Mouse (Mus musculus) limb, embryonic 12.5 days (tissue): ENCODE results near the gene Fbxw21. TPM values are rescaled to one million over a fixed set of nuclear protein-coding genes. Genes with fewer than 3 reads are reported as not detected.
"Not testable (repeated sequence)": the region's sequence is repeated elsewhere in the genome, so short reads cannot be mapped to it uniquely, and the experiment has no call there.

Source experiments
- ATAC-seq: fragments of 200-750 bp; cut with Nextera tagmentation; 2 replicates; pipeline ENCODE4 v1.8.0; 2017; ENCODE audit warnings: low read depth, moderate TSS enrichment; ENCODE audit not compliant: insufficient number of reproducible peaks, insufficient read depth, low FRiP score, low TSS enrichment
- H3K27ac ChIP-seq: fragments of 300-500 bp; sonication (generic); 2 replicates; pipeline ENCODE4 v1.5.1; 2016; ENCODE audit warnings: mild to moderate bottlenecking, moderate library complexity
- H3K27me3 ChIP-seq: fragments of 300-500 bp; sonication (generic); 2 replicates; pipeline ENCODE4 v1.6.1; 2016; ENCODE audit warnings: mild to moderate bottlenecking, moderate library complexity
- H3K36me3 ChIP-seq: fragments of 300-500 bp; sonication (generic); 2 replicates; pipeline ENCODE4 v1.6.1; 2016; ENCODE audit warnings: mild to moderate bottlenecking, moderate library complexity
- H3K4me1 ChIP-seq: fragments of 300-500 bp; sonication (generic); replicated peaks from 2 replicates; pipeline ENCODE4 v1.6.1; 2016
- H3K4me2 ChIP-seq: fragments of 300-500 bp; sonication (generic); 2 replicates; pipeline ENCODE4 v1.6.1; 2016; ENCODE audit warnings: mild to moderate bottlenecking, moderate library complexity
- H3K4me3 ChIP-seq: fragments of 300-500 bp; sonication (generic); replicated peaks from 2 replicates; pipeline ENCODE4 v1.5.1; 2016; ENCODE audit warnings: mild to moderate bottlenecking
- H3K9ac ChIP-seq: fragments of 300-500 bp; sonication (generic); replicated peaks from 2 replicates; pipeline ENCODE4 v1.6.1; 2016; ENCODE audit warnings: mild to moderate bottlenecking, moderate library complexity
- H3K9me3 ChIP-seq: fragments of 300-500 bp; sonication (generic); 2 replicates; pipeline ENCODE4 v1.6.1; 2016; ENCODE audit warnings: mild to moderate bottlenecking, moderate library complexity
- WGBS: fragments of 180-500 bp; shearing (Covaris S2); methylation state at CpG from one replicate; pipeline ENCODE4 v1.1.7; 2016; 5-methylcytosine and 5-hydroxymethylcytosine counted together
- polyA plus RNA-seq: library from polyadenylated mRNA; unstranded; fragments of >200 nt; fragmentation: Nextera tagmentation; extraction: Ambion mirVana; gene quantifications from 2 replicates; pipeline ENCODE4 v1.2.1, GENCODE M21; 2016

The Fbxw21 gene
- polyA plus RNA-seq = not detected in 2 replicates

GRCm38 (mm10) chr9:109161941-109162340, at the start of gene Fbxw21:
Gene Fbxw21, minus strand, starts transcription at chr9:109162041.
- no peak within 1 kb of the TSS for H3K9ac ChIP-seq
- no peaks in the 10 kb centered on the region for H3K36me3 ChIP-seq
- H3K4me2 ChIP-seq = no peak within 1 kb of the TSS
- H3K4me1 ChIP-seq = no peaks in the 10 kb centered on the region
- ATAC-seq = no peak
- H3K27me3 ChIP-seq = no peaks in the 10 kb centered on the region
- no peak within 1 kb of the TSS for H3K4me3 ChIP-seq
- no peak within 1 kb of the TSS for H3K27ac ChIP-seq
- H3K9me3 ChIP-seq = no peaks in the 10 kb centered on the region
- 73% methylated on average over 3 of the region's 3 CpGs for WGBS

GRCm38 (mm10) chr9:109201347-109201746, 39.5 kb upstream of the Fbxw21 start:
- not testable (repeated sequence) for H3K4me2 ChIP-seq, H3K36me3 ChIP-seq, H3K9me3 ChIP-seq, H3K4me3 ChIP-seq, ATAC-seq, H3K9ac ChIP-seq, H3K27me3 ChIP-seq, H3K4me1 ChIP-seq, H3K27ac ChIP-seq
- 58% methylated on average over 1 of the region's 1 CpGs for WGBS

GRCm38 (mm10) chr9:109200349-109200748, 38.5 kb upstream of the Fbxw21 start:
- Histone ChIP-seq H3K27me3 (no peaks in the 10 kb centered on the region), H3K36me3 (no peaks in the 10 kb centered on the region), H3K27ac (no peak overlapping the region), H3K9ac (no peak overlapping the region), H3K4me1 (no peaks in the 10 kb centered on the region), H3K4me3 (no peak overlapping the region), H3K9me3 (no peaks in the 10 kb centered on the region), H3K4me2 (no peak overlapping the region)
- no peak for ATAC-seq
- WGBS = 82% methylated on average over 1 of the region's 1 CpGs

GRCm38 (mm10) chr9:109199353-109199752, 37.5 kb upstream of the Fbxw21 start:
- no peaks in the 10 kb centered on the region for H3K27me3 ChIP-seq
- no peaks in the 10 kb centered on the region for H3K4me1 ChIP-seq
- no peak overlapping the region for H3K4me2 ChIP-seq
- no peaks in the 10 kb centered on the region for H3K36me3 ChIP-seq
- no peak overlapping the region for H3K4me3 ChIP-seq
- no peak overlapping the region for H3K9ac ChIP-seq
- WGBS = 80% methylated on average over 1 of the region's 1 CpGs
- H3K27ac ChIP-seq = no peak overlapping the region
- ATAC-seq = no peak
- H3K9me3 ChIP-seq = no peaks in the 10 kb centered on the region

- not testable (repeated sequence) for H3K36me3 ChIP-seq, H3K4me3 ChIP-seq, H3K9me3 ChIP-seq, ATAC-seq, H3K27ac ChIP-seq, H3K4me1 ChIP-seq, H3K9ac ChIP-seq, H3K4me2 ChIP-seq, H3K27me3 ChIP-seq
- WGBS = 82% methylated on average over 3 of the region's 3 CpGs
Measured at GRCm38 (mm10) chr9:109195875-109196274, 34.0 kb upstream of the Fbxw21 start, which contains the start of gene Fbxw13. Gene Fbxw13, minus strand, starts transcription at chr9:109195975.

- Histone ChIP-seq H3K36me3 (no peaks in the 10 kb centered on the region), H3K9ac (no peak overlapping the region), H3K27ac (no peak overlapping the region), H3K4me3 (no peak overlapping the region), H3K4me2 (no peak overlapping the region), H3K27me3 (no peaks in the 10 kb centered on the region), H3K4me1 (no peaks in the 10 kb centered on the region), H3K9me3 (peaks cover 6% of the 10 kb centered on the region; the same call in 1 of the 2 replicates)
- ATAC-seq = no peak
- 82% methylated on average over 1 of the region's 1 CpGs for WGBS
Measured at GRCm38 (mm10) chr9:109177208-109177607, 15.4 kb upstream of the Fbxw21 start.

GRCm38 (mm10) chr9:109176301-109176700, 14.5 kb upstream of the Fbxw21 start:
- H3K27me3 ChIP-seq = no peaks in the 10 kb centered on the region
- ATAC-seq = no peak
- no peak overlapping the region for H3K27ac ChIP-seq
- H3K4me2 ChIP-seq = no peak overlapping the region
- 78% methylated on average over 1 of the region's 1 CpGs for WGBS
- H3K36me3 ChIP-seq = no peaks in the 10 kb centered on the region
- no peak overlapping the region for H3K4me3 ChIP-seq
- no peak overlapping the region for H3K9ac ChIP-seq
- H3K9me3 ChIP-seq = peaks cover 6% of the 10 kb centered on the region; the same call in 1 of the 2 replicates
- H3K4me1 ChIP-seq = no peaks in the 10 kb centered on the region

- Histone ChIP-seq H3K9ac (no peak overlapping the region), H3K27ac (no peak overlapping the region), H3K9me3 (peaks cover 11% of the 10 kb centered on the region; the same call in 1 of the 2 replicates), H3K27me3 (no peaks in the 10 kb centered on the region), H3K4me3 (no peak overlapping the region), H3K4me1 (no peaks in the 10 kb centered on the region), H3K4me2 (no peak overlapping the region), H3K36me3 (no peaks in the 10 kb centered on the region)
- ATAC-seq = no peak
Measured at GRCm38 (mm10) chr9:109167316-109167715, 5.5 kb upstream of the Fbxw21 start.

- not testable (repeated sequence) for H3K27me3 ChIP-seq, H3K4me2 ChIP-seq, H3K9ac ChIP-seq, H3K9me3 ChIP-seq, H3K4me3 ChIP-seq, H3K27ac ChIP-seq, H3K36me3 ChIP-seq, ATAC-seq, H3K4me1 ChIP-seq
- 64% methylated on average over 4 of the region's 4 CpGs for WGBS
Measured at GRCm38 (mm10) chr9:109140414-109140813, 21.4 kb downstream of the Fbxw21 start.

- H3K4me2 ChIP-seq = no peak overlapping the region
- no peaks in the 10 kb centered on the region for H3K9me3 ChIP-seq
- H3K27ac ChIP-seq = no peak overlapping the region
- H3K36me3 ChIP-seq = no peaks in the 10 kb centered on the region
- no peaks in the 10 kb centered on the region for H3K4me1 ChIP-seq
- H3K9ac ChIP-seq = no peak overlapping the region
- ATAC-seq = no peak
- no peaks in the 10 kb centered on the region for H3K27me3 ChIP-seq
- no peak overlapping the region for H3K4me3 ChIP-seq
- WGBS = 86% methylated on average over 5 of the region's 5 CpGs
Measured at GRCm38 (mm10) chr9:109130076-109130475, 31.8 kb downstream of the Fbxw21 start.

GRCm38 (mm10) chr9:109128211-109128610, 33.6 kb downstream of the Fbxw21 start:
- H3K4me2 ChIP-seq = no peak overlapping the region
- no peak for ATAC-seq
- 0 out of 2 replicates have a peak, but pooled peaks cover 4% of the 10 kb centered on the region for H3K4me1 ChIP-seq
- WGBS = 67% methylated on average over 3 of the region's 3 CpGs
- H3K9me3 ChIP-seq = no peaks in the 10 kb centered on the region
- H3K4me3 ChIP-seq = no peak overlapping the region
- no peaks in the 10 kb centered on the region for H3K36me3 ChIP-seq
- H3K27ac ChIP-seq = no peak overlapping the region
- H3K27me3 ChIP-seq = no peaks in the 10 kb centered on the region
- H3K9ac ChIP-seq = no peak overlapping the region

- Histone ChIP-seq H3K4me2 (no peak overlapping the region), H3K4me3 (no peak overlapping the region), H3K4me1 (0 out of 2 replicates have a peak, but pooled peaks cover 5% of the 10 kb centered on the region), H3K9ac (no peak overlapping the region), H3K36me3 (no peaks in the 10 kb centered on the region), H3K9me3 (no peaks in the 10 kb centered on the region), H3K27ac (no peak overlapping the region), H3K27me3 (no peaks in the 10 kb centered on the region)
- 83% methylated on average over 4 of the region's 4 CpGs for WGBS
- ATAC-seq = no peak
Measured at GRCm38 (mm10) chr9:109127076-109127475, 34.8 kb downstream of the Fbxw21 start.
